Mouse (Mus musculus) cerebellum, adult 2 months (tissue): ENCODE measurements at regions not wholly inside any gene's neighbourhood (a gene's known extent, or its start where the extent isn't known, plus 50 kb on each side); places are given as distances from the start of the nearest gene placed in this dataset.

Experiments
- DNase-seq, 2 experiments: peaks; one replicate each; pipeline ENCODE4 v3.0.0; 2021
- H3K27ac ChIP-seq: fragments of 200-500 bp; 2 replicates; pipeline ENCODE4 v1.5.1; 2012; ENCODE audit warnings: low read length, control low read depth, inconsistent platforms; ENCODE audit not compliant: insufficient read depth
- H3K27me3 ChIP-seq: fragments of 200-500 bp; 2 replicates; pipeline ENCODE4 v1.6.1; 2012; ENCODE audit warnings: inconsistent platforms, mild to moderate bottlenecking, low read length, moderate library complexity; ENCODE audit not compliant: control insufficient read depth, insufficient read depth
- H3K4me1 ChIP-seq: fragments of 200-500 bp; 2 replicates; pipeline ENCODE4 v1.6.1; 2011; ENCODE audit warnings: low read length; ENCODE audit not compliant: control insufficient read depth, insufficient read depth
- H3K4me3 ChIP-seq: fragments of 200-500 bp; replicated peaks from 2 replicates; pipeline ENCODE3; 2011; ENCODE audit warnings: mild to moderate bottlenecking, low read depth, low read length, control low read depth; ENCODE audit not compliant: insufficient read depth
- CTCF ChIP-seq: fragments of 200-500 bp; IDR thresholded peaks from 2 replicates; pipeline ENCODE4 v1.5.1; 2011; ENCODE audit warnings: low read depth, mild to moderate bottlenecking, control low read depth, low read length, moderate library complexity, borderline replicate concordance; ENCODE audit not compliant: insufficient read depth
- POLR2A ChIP-seq: fragments of 200-500 bp; IDR thresholded peaks from 2 replicates; pipeline ENCODE4 v1.6.1; 2011; ENCODE audit warnings: low read length, control low read depth, borderline replicate concordance; ENCODE audit not compliant: insufficient read depth
- WGBS: fragments of 180-500 bp; shearing (Covaris S2); methylation state at CpG from one replicate; pipeline ENCODE4 v1.1.7; 2018; 5-methylcytosine and 5-hydroxymethylcytosine counted together

- no peak overlapping the region for H3K4me3 ChIP-seq
These were observed 113.4 kb upstream of the Azi2 start for GRCm38 (mm10) chr9:117926700-117927465.

DNA sequence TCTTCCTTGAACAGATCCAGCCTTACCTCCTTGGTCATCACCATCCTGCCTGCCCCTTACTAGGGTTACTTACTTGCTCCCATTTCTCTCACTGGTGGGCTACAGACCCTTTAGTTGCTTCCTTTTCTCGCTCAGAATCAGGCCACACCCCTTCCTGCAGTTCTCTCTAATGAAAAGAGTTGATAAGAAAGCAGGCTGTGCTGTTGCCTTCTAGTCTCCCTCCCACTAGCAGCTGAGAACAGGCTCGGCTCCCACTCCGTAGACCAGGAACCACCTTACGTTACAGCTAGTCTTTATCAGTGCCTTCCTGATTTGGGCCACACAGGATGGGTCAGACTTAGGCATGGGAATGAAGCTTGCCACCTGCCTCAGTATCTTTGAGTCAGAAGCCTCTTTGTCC is 117.3 kb upstream of the Azi2 start:
- Histone ChIP-seq H3K4me1 (peaks cover 4% of the 10 kb centered on the region; the same call in 1 of the 2 replicates), H3K27me3 (no peaks in the 10 kb centered on the region), H3K4me3 (no peak overlapping the region), H3K27ac (no peak overlapping the region)
- 76% methylated on average over 4 of the region's 4 CpGs for WGBS
- no peak for DNase-seq
- TF ChIP-seq CTCF (no peak), POLR2A (no peak)

More at GRCm38 (mm10) chr9:117926700-117927465, 113.4 kb upstream of the Azi2 start:
- 92% methylated on average over 5 of the region's 5 CpGs for WGBS
- Histone ChIP-seq H3K27ac (no peak overlapping the region), H3K27me3 (no peaks in the 10 kb centered on the region), H3K4me1 (peaks cover 4% of the 10 kb centered on the region; the same call in 1 of the 2 replicates)
- no peak for DNase-seq
- TF ChIP-seq POLR2A (no peak), CTCF (no peak)

DNA sequence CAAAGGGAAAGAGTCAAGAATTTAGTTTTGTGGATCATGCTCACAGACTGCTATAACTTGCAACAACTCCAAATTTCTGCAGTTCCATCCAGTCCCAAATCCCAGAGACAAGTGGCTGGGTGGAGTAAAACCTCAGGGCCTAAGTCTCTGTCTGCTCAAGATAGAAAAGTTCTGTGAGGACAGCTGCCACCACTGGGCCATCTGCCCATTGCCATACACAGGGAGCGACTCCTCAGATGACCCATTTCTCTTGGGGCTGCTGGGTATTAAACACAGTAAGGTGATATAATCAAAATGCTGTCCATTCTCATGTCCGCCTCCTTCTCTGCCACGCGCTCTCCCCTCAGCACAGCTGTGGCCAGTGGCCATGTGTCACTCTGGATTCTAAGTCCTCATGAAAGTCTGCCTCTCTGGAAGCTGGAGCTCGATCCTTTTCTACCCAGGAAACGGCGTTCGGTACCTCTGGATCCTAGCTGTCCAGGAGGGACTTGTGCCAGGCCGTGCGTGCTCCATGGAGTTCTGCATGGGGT is 132.3 kb upstream of the Azi2 start:
- Histone ChIP-seq H3K4me1 (peaks cover 28% of the 10 kb centered on the region), H3K4me3 (no peak overlapping the region), H3K27ac (no peak overlapping the region), H3K27me3 (no peaks in the 10 kb centered on the region)
- WGBS = 82% methylated on average over 10 of the region's 10 CpGs
- peak in 1 of 2 experiments; percentile 19 for DNase-seq
- no peak for TF ChIP-seq POLR2A
- TF ChIP-seq CTCF = no peak

DNA sequence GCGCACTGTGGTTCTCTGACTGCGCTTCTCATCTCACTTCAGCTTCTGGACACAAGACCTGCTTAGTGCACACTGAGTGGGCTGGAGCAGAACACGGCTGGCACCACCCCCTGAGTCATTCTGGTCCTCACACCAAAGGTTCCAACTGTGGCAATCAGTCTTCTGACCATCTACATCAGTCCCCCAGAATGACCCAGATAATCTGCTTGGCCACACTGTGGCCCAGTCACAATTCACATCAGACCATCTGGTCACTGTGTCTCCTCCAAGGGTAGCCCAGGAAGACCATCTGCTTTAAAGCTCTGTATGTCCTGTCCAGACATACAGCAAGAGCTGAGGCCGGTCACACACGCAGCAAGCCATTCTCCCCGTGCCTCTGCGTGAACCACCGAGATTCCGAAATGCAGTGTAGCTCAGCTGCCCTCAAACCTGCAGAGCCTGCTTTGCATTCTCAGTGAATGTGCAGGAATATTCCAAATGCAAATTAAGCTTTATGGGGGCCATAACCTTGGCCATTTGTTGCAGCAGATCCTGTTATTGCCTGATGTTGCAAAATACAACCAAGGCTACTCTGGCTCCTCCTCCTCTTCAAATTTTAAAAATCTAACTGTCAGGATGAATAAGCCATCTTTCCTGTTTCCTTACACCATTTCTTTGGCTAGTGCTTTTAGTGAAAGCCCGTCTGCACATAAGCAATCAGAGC is 135.1 kb upstream of the Azi2 start:
- Histone ChIP-seq H3K27me3 (no peaks in the 10 kb centered on the region), H3K4me1 (peaks cover 28% of the 10 kb centered on the region), H3K27ac (peak overlapping the region; percentile 49), H3K4me3 (no peak overlapping the region)
- 17% methylated on average over 10 of the region's 10 CpGs for WGBS
- DNase-seq = peak; percentile 84 to 94
- no peak for TF ChIP-seq CTCF
- no peak for TF ChIP-seq POLR2A

DNA sequence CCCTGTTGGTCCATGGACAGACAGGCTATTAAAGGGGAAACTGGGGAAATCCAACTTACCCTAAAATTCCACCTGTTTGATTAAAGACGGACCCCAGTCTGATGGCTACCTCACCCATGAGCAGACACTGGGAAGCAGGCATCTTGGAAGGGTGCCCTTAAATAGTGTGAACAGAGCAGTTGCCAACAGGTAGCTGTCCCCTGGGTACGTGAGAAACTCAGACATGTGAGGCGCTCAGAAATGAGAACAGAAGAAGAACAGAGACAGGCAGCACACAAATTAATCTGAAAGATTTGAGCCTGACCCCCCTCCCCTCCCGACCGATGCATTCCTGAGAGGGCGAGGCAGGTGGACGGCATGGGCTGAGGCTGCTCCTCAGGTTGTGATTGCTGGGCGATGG is 135.7 kb upstream of the Azi2 start:
- Histone ChIP-seq H3K27ac (peak overlapping the region; percentile 23), H3K4me3 (no peak overlapping the region), H3K27me3 (no peaks in the 10 kb centered on the region), H3K4me1 (peaks cover 28% of the 10 kb centered on the region)
- DNase-seq = peak in 1 of 2 experiments; percentile 60
- WGBS = 19% methylated on average over 8 of the region's 8 CpGs
- TF ChIP-seq CTCF (no peak), POLR2A (no peak)

DNA sequence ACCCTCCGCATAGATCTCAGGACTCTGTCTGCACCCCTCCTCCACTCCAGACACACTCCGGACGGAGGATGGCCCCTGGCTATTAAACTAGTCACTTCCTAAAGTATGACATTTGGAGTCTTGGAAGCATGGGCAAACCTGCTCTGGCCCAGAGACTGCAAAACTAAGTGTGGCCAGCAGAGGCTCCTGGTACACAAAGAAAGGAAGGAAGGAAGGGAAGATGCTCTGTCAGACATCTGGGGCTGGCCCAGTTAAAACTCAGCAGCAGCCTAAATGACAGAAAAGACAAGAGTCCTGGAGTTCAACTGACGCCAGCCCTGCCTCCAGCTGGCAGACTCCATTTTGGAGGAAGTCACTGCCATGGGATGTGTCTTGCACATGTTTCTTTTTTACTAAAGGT is 137.3 kb upstream of the Azi2 start:
- WGBS = 80% methylated on average over 4 of the region's 4 CpGs

GRCm38 (mm10) chr9:117902239-117902939 is 137.9 kb upstream of the Azi2 start:
- TF ChIP-seq POLR2A = no peak
- TF ChIP-seq CTCF = no peak
- peaks cover 24% of the 10 kb centered on the region for H3K4me1 ChIP-seq
- 90% methylated on average over 20 of the region's 20 CpGs for WGBS
- DNase-seq = peak; percentile 8 to 17
- no peak overlapping the region for H3K4me3 ChIP-seq
- no peaks in the 10 kb centered on the region for H3K27me3 ChIP-seq
- no peak overlapping the region for H3K27ac ChIP-seq

More for the DNA sequence above, 137.3 kb upstream of the Azi2 start:
- Histone ChIP-seq H3K4me3 (no peak overlapping the region), H3K27ac (no peak overlapping the region), H3K27me3 (no peaks in the 10 kb centered on the region), H3K4me1 (peaks cover 24% of the 10 kb centered on the region)
- TF ChIP-seq POLR2A (no peak), CTCF (peak; percentile 66)
- peak; percentile 54 to 71 for DNase-seq
